Mouse (Mus musculus): ENCODE measurements around the gene Eif2d. TPM values are rescaled to one million over a fixed set of nuclear protein-coding genes. Genes with fewer than 3 reads are reported as not detected.

Gene Eif2d
- polyA plus RNA-seq, 1 experiment from 2014 or later, result 41.2 TPM

- ATAC-seq (replicated peaks; ENCODE audit: insufficient number of reproducible peaks, insufficient read depth, low FRiP score, low read depth), result no peak
- no peak overlapping the region for H3K27ac ChIP-seq
- no peaks in the 10 kb centered on the region for H3K4me1 ChIP-seq (replicated peaks)
- H3K4me3 ChIP-seq, result no peak overlapping the region
- no peaks in the 10 kb centered on the region for H3K9me3 ChIP-seq (replicated peaks)
- H3K27me3 ChIP-seq, result no peaks in the 10 kb centered on the region
- no peak overlapping the region for H3K4me2 ChIP-seq
- WGBS, result 67% methylated on average over 12 of the region's 12 CpGs
- no peak overlapping the region for H3K9ac ChIP-seq
- peaks cover 68% of the 10 kb centered on the region for H3K36me3 ChIP-seq
These were observed 21.4 kb downstream of the Eif2d start for GRCm38 (mm10) chr1:131174299-131174861.

GRCm38 (mm10) chr1:131175189-131175588, 22.2 kb downstream of the Eif2d start:
- 95% methylated on average over 1 of the region's 1 CpGs for WGBS
- H3K9ac ChIP-seq, result no peak overlapping the region
- H3K27me3 ChIP-seq, result no peaks in the 10 kb centered on the region
- H3K4me3 ChIP-seq, result no peak overlapping the region
- no peak for ATAC-seq (replicated peaks; ENCODE audit: insufficient number of reproducible peaks, insufficient read depth, low FRiP score, low read depth)
- no peak overlapping the region for H3K27ac ChIP-seq
- H3K36me3 ChIP-seq, result peaks cover 68% of the 10 kb centered on the region
- H3K4me1 ChIP-seq (replicated peaks), result no peaks in the 10 kb centered on the region
- H3K9me3 ChIP-seq (replicated peaks), result no peaks in the 10 kb centered on the region
- no peak overlapping the region for H3K4me2 ChIP-seq

GRCm38 (mm10) chr1:131175819-131176218, 22.8 kb downstream of the Eif2d start:
- Histone ChIP-seq H3K27me3 (no peaks in the 10 kb centered on the region), H3K9ac (no peak overlapping the region), H3K36me3 (peaks cover 62% of the 10 kb centered on the region), H3K9me3 (replicated peaks) (no peaks in the 10 kb centered on the region), H3K4me3 (no peak overlapping the region), H3K4me2 (no peak overlapping the region), H3K4me1 (replicated peaks) (no peaks in the 10 kb centered on the region), H3K27ac (no peak overlapping the region)
- no peak for ATAC-seq (replicated peaks; ENCODE audit: insufficient number of reproducible peaks, insufficient read depth, low FRiP score, low read depth)
- 90% methylated on average over 8 of the region's 8 CpGs for WGBS

GRCm38 (mm10) chr1:131177249-131177648, 24.3 kb downstream of the Eif2d start:
- Histone ChIP-seq H3K9ac (no peak overlapping the region), H3K4me3 (no peak overlapping the region), H3K27ac (no peak overlapping the region), H3K4me1 (replicated peaks) (no peaks in the 10 kb centered on the region), H3K4me2 (no peak overlapping the region), H3K9me3 (replicated peaks) (no peaks in the 10 kb centered on the region), H3K36me3 (peaks cover 47% of the 10 kb centered on the region), H3K27me3 (no peaks in the 10 kb centered on the region)
- ATAC-seq (replicated peaks; ENCODE audit: insufficient number of reproducible peaks, insufficient read depth, low FRiP score, low read depth), result no peak
- 85% methylated on average over 4 of the region's 4 CpGs for WGBS

GRCm38 (mm10) chr1:131178083-131178482, 25.1 kb downstream of the Eif2d start:
- no peak overlapping the region for H3K9ac ChIP-seq
- H3K27me3 ChIP-seq, result no peaks in the 10 kb centered on the region
- WGBS, result 77% methylated on average over 5 of the region's 5 CpGs
- H3K4me3 ChIP-seq, result no peak overlapping the region
- H3K4me1 ChIP-seq (replicated peaks), result no peaks in the 10 kb centered on the region
- H3K4me2 ChIP-seq, result no peak overlapping the region
- H3K9me3 ChIP-seq (replicated peaks), result no peaks in the 10 kb centered on the region
- peaks cover 39% of the 10 kb centered on the region for H3K36me3 ChIP-seq
- ATAC-seq (replicated peaks; ENCODE audit: insufficient number of reproducible peaks, insufficient read depth, low FRiP score, low read depth), result no peak
- no peak overlapping the region for H3K27ac ChIP-seq

- H3K4me3 ChIP-seq, result no peak overlapping the region
- H3K4me2 ChIP-seq, result no peak overlapping the region
- H3K27me3 ChIP-seq, result no peaks in the 10 kb centered on the region
- no peak overlapping the region for H3K27ac ChIP-seq
- H3K4me1 ChIP-seq (replicated peaks), result peaks cover 20% of the 10 kb centered on the region
- ATAC-seq (replicated peaks; ENCODE audit: insufficient number of reproducible peaks, insufficient read depth, low FRiP score, low read depth), result no peak
- WGBS, result 89% methylated on average over 7 of the region's 7 CpGs
- no peak overlapping the region for H3K9ac ChIP-seq
- H3K36me3 ChIP-seq, result peaks cover 31% of the 10 kb centered on the region
- H3K9me3 ChIP-seq (replicated peaks), result no peaks in the 10 kb centered on the region
These were observed 27.4 kb downstream of the Eif2d start for GRCm38 (mm10) chr1:131180386-131180785.

GRCm38 (mm10) chr1:131181642-131182527, 28.9 kb downstream of the Eif2d start:
- WGBS, result 55% methylated on average over 9 of the region's 9 CpGs
- Histone ChIP-seq H3K27me3 (no peaks in the 10 kb centered on the region), H3K27ac (no peak overlapping the region), H3K9ac (no peak overlapping the region), H3K4me2 (no peak overlapping the region), H3K36me3 (peaks cover 17% of the 10 kb centered on the region), H3K4me3 (no peak overlapping the region), H3K9me3 (replicated peaks) (no peaks in the 10 kb centered on the region), H3K4me1 (replicated peaks) (peaks cover 31% of the 10 kb centered on the region)
- ATAC-seq (replicated peaks; ENCODE audit: insufficient number of reproducible peaks, insufficient read depth, low FRiP score, low read depth), result no peak

- no peak for ATAC-seq (replicated peaks; ENCODE audit: insufficient number of reproducible peaks, insufficient read depth, low FRiP score, low read depth)
- Histone ChIP-seq H3K27ac (no peak overlapping the region), H3K9me3 (replicated peaks) (no peaks in the 10 kb centered on the region), H3K27me3 (no peaks in the 10 kb centered on the region), H3K9ac (no peak overlapping the region), H3K4me3 (no peak overlapping the region), H3K4me2 (no peak overlapping the region), H3K4me1 (replicated peaks) (peaks cover 32% of the 10 kb centered on the region), H3K36me3 (peaks cover 13% of the 10 kb centered on the region)
- WGBS, result 81% methylated on average over 7 of the region's 7 CpGs
These were observed 30.2 kb downstream of the Eif2d start for GRCm38 (mm10) chr1:131183201-131183600.

- WGBS, result 55% methylated on average over 9 of the region's 9 CpGs
- Histone ChIP-seq H3K27ac (peak overlapping the region; percentile 5; the same call in 1 of the 2 replicates), H3K4me1 (replicated peaks) (peaks cover 39% of the 10 kb centered on the region), H3K9me3 (replicated peaks) (no peaks in the 10 kb centered on the region), H3K27me3 (no peaks in the 10 kb centered on the region), H3K4me3 (no peak overlapping the region), H3K9ac (no peak overlapping the region), H3K36me3 (peaks cover 8% of the 10 kb centered on the region), H3K4me2 (no peak overlapping the region)
- no peak for ATAC-seq (replicated peaks; ENCODE audit: insufficient number of reproducible peaks, insufficient read depth, low FRiP score, low read depth)
These were observed 31.4 kb downstream of the Eif2d start for GRCm38 (mm10) chr1:131184253-131184955.

- Histone ChIP-seq H3K27me3 (no peaks in the 10 kb centered on the region), H3K9ac (no peak overlapping the region), H3K4me1 (replicated peaks) (peaks cover 42% of the 10 kb centered on the region), H3K36me3 (peaks cover 1% of the 10 kb centered on the region; the same call in 1 of the 2 replicates), H3K4me3 (no peak overlapping the region), H3K4me2 (peak overlapping the region; percentile 1; the same call in 1 of the 2 replicates), H3K27ac (no peak overlapping the region), H3K9me3 (replicated peaks) (no peaks in the 10 kb centered on the region)
- 41% methylated on average over 8 of the region's 8 CpGs for WGBS
- no peak for ATAC-seq (replicated peaks; ENCODE audit: insufficient number of reproducible peaks, insufficient read depth, low FRiP score, low read depth)
These were observed 32.1 kb downstream of the Eif2d start for GRCm38 (mm10) chr1:131184956-131185660.
